Mouse (Mus musculus) CH12F3 (cell line): Measurements from ENCODE around the gene Dmxl2.

Source experiments
- in situ Hi-C: fragments of 300-500 bp; cut with MboI; formaldehyde crosslinking; loops from 2 replicates; pipeline ENCODE4 v1.14.3; 2020; ENCODE audit warnings: low sequenced_read_pairs

Gene Dmxl2

DNA sequence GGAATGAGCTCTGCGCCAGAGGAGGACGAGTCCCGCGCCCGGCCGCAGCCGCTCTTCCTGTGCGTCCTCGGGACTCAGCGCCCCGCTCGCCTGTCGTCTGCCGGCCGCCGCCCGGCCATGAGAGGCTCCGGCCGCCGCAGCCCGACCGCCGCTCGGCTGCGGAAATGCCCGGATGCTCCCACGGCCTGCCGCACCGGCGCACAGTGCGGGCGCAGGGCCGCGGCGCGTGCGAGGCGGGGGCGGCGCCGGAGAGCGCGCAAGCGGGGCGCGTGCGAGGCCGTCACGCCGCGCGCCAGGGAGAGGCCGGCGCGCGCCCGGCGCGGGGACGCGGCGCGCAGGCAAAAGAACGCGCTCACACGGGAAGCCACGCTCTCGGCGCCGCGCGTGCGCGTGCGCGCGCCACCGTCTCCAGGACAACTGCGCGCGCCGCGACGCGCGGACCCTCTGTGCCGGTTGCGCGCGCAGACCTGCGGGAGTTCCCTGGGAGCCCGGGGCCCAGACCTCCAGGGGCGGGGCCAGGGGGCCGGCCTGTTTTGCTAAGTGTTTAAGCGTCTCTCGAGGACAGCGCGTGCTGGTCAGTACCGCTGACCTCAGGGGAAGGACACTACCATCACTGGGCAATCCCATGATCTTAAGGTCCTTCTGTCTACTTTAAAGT lies at the start of gene Dmxl2:
TSS of gene Dmxl2 (minus strand) at position 174 of the 658 bp plus-strand sequence.
- in situ Hi-C loops = no loop called here

DNA sequence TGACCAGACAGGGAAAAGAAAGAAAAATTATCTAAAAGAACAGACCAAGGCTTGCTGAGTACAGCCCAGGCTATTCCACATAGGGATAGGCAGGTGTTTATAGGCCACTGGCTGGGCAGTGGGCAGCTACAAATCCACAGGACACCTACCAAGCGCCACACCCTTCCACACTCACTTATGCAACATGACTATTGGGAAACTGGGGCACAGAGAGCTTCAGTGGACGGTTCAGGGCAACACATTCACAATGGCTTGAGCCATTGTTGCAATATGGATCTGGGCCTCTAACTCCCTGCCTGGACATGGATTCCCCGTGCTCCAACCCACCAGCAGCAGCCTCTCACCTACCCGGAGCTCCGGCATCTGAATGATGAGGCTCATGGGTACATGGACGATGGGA lies 48.0 kb upstream of the Dmxl2 start:
- in situ Hi-C loops = no loop called here

DNA sequence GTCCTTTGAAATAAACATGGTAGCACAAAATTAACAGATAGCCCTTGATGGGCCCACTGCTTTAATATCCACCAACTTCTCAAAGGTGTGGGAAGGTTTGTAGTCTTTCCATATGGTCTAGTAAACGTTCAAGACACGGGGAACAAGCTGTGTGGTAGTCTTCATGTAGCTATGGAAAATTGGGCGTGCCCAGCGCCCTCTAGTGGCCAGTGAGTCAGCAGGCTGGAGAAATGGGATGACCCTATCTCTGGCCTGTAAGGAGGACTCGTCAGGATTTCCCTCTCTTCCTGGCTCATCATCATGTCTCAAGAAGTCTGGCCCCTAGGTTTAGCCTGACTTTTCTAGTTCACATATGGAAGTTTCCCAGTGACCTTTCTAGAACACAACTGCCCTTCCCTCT lies 46.1 kb upstream of the Dmxl2 start:
- in situ Hi-C loops = no loop called here

DNA sequence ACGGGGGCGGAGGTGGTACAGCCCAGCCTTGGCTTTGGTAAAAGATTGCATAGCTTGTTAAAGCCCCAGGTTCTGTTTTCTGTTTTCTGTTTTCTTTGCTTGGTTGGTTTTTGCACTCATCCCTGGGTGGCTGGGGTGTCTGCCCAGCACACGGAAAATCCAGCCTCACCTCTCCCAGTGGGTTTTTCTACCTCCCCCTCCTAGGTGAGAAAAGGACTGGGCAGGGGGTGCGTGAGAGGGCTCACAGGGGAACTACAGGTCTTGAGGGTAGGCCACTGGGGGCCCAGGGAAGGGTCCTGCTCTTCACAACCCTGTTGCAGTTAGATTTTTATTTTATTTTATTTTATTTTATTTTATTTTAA lies 43.5 kb upstream of the Dmxl2 start:
- in situ Hi-C loops = no loop called here

DNA sequence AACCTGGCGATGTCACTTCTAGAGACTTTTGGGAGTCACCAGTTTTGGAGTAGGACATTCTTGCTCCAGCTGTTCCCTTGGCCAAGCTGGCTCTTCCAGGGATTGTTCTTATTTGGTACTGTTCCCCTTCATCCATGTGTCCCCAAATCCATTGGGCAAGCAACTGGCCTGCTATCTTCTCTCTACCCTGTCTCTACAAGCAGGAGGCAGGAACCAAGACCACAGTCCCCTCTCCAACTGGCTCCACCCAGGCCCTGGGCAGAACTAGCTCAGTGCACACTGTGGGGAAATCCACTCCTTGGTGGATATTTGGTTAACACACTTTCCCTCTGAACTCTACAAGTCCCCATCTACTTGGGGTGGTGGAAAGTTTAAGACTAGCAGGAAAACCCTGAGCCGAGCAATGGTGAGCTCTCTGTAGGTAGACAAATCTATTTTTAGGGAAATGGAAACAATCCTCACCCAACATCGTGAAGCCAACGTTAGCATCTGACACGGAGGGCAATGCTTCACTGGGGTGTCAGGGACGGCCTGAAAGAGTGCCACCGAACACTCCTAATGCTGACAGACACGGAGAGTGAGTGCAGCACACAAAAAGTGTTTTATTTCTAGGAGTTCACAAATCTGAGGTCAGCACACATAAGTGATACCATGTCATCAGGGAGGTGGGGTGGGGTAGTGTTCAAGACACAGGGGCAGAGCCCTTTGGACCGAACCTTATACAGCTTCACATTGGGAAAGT lies 43.0 kb upstream of the Dmxl2 start:
- in situ Hi-C loops = no loop called here

DNA sequence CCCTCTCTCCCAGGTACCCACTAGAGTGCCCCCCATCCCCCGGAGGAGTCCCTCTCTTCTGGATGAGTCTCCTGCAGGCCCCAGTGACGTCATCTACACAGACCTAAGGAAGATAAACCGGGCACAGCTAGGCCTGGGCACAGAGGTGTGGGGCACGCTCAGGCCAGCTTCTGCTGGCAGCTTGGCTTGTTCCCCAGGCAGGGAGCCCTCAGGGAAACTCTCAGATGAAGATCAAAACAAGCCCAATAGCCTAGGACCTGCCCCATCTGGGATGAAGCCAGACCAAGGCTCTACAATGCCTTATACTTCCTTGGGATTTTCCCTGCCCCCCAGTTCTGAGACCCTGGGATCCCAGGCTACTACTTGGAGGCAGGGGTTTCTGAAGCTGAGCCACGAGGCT lies 39.4 kb upstream of the Dmxl2 start:
- in situ Hi-C loops = no loop called here

DNA sequence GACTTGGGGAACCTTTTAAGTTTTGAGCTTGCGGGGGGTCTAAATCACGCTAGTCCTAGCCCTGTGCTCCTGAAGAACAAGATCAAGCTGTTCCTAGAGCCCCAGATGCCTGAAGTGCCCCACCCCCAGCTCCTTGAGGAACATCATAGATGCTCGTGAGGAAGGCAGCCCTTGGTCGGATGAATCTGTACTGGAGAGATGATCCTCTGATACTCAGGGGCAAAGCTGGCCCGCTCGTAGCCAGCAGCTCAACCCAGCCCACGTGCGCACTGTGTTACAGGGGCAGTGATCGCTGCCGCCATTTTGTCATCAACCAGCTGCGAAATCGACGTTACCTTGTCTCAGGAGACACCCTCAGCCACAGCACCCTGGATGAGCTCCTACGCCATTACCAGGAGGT lies 37.3 kb upstream of the Dmxl2 start, which contains the start of gene Sh2d7:
TSS of gene Sh2d7 (plus strand) at position 301 of the 400 bp plus-strand sequence.
- in situ Hi-C loops = no loop called here

DNA sequence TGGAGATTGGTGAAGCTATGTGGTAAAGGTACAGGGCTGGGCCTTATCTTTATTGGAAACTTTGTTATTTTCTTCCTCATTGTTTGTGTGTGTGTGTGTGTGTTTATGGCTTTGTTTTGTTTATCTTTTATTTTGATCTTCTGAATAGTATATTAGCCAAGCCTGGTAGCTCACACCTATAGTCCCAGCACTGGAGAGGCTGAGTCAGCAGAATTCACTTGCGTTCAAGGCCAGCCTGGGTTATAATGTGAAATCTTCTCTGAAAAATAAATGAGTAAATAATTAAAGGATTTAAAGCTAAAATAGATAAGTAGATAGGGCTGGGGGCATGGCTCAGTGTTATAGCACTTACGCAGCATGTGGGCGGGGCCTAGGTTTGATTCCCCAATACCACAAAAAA lies 36.8 kb upstream of the Dmxl2 start:
- in situ Hi-C loops = no loop called here

DNA sequence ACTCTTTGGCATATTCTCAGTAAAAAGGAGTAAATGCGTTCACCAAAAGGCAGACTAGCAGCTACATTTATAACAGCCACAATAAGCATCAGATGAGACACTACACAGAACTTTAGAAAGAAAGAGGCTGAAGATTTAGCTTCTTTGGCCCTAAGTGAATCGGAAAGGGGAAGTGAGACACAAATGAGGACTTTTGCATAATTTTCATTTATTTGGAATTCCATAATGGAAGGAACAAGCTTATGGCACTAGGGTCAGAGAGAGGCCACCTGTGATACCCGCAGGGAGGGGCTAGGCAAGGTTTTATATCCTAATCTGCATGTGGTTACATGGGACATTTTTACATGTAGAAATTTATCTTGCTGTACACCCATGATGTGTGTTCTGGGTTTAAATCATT lies 36.1 kb upstream of the Dmxl2 start:
- in situ Hi-C loops = no loop called here

DNA sequence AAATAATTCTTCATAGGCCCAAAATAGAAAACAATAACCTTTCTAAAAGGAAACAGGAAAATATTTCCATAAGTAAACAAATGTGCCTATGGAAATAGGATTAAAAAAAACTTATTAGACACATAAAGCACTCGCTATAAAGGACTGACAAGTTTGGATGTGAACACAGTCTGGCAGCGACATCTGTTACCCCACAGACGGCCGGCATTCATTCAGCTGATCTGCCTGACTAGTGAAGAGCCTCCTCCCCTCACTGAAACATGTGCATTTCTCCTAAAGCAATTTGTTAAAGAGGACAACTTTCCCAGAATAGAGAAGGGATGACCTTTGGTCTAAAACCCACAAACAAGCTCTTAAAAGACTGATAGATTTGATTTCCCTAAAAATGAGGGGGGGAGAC lies 35.6 kb upstream of the Dmxl2 start:
- in situ Hi-C loops = no loop called here

DNA sequence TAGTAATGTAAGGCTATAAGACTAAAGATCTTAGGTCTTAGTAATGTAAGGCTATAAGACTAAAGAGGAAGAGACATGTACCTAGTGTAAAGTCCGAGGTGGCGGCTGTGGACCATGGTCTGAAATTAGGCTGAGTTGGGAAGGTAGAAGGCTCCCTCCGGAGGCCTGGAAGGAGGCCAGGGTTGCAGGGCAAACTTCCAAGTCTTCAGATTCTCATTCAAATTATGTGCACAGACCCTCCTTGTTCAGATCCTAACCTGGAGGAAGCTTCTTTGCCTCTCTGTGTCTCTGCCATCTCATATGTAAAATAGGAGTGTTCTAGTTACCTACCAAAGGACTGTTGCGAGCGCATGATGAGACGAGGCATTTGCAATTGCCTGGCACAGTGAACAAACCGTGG lies 34.8 kb upstream of the Dmxl2 start:
- in situ Hi-C loops = no loop called here

DNA sequence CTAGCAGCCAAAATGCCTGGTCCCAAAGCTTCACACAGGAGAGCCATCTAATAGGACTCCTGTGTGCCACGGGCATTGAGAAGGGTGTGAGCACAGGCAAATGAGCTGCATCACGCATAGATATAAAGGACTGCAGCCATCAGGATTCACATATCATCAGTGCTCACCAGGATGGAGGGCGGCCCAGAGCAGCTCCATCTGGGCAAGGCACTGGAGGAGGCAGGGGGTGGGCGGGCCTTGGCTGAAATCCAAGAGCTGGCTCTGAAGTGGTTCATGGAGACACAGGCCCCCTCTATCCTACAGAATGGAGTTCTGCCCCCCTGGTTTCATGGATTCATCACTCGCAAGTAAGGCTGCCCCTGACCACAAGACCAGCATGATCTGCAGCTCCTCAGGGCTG lies 32.5 kb upstream of the Dmxl2 start:
- in situ Hi-C loops = no loop called here

DNA sequence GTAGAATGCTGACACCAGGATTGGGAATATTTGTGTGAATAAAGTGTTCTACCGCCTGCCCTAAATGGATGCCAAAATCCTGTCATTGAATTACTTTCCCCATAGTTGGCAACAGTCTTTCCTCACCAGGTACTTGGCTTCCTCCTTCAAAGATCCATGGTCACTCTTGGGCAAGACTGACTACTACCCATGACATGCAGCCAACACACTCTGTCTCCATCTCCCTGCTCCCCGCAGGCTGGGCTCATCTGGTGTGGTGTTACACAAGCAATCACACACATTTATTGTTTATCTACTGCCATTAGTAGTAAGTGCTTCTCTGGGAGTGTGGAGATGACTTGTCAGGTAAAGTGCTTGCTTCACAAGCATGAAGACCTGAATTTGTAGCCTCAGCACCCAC lies 31.5 kb upstream of the Dmxl2 start:
- in situ Hi-C loops = no loop called here

DNA sequence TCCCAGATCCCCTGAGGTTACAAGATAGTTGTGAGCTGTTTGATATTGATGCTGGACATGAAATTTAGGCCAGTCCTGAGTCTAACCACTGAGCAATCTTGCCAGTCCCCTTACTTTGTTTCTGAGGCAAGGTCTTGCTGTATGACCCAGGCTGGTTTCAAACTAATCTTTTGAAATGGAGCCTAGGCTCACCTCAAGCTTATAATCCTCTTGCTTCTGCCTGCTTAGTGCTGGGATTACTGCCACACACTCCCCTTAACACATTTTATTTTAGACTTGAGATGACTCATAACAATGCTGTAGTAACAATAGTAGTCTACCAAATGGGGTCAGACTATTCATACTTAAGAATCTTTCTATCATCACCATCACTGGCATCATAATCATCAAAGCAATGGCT lies 30.0 kb upstream of the Dmxl2 start:
- in situ Hi-C loops = no loop called here

DNA sequence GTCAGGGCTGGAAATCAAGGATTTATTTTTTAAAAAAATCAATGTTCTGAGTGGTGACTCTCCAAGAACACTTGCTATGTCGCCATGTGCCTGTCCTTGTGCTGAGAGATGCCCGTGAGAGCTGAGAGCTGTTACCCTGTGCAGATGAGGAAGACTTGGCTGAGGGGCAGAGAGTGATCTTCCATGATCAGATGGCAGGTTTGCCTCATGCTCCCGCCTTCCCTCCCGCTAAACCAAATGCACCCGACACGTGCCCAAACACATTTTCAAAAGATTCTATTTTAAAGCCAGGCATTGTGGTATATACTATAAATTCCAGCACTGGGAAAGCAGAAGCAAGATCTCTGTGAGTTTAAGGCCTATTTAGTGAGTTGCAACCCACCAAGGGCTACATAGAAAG lies 29.4 kb upstream of the Dmxl2 start:
- in situ Hi-C loops = no loop called here

DNA sequence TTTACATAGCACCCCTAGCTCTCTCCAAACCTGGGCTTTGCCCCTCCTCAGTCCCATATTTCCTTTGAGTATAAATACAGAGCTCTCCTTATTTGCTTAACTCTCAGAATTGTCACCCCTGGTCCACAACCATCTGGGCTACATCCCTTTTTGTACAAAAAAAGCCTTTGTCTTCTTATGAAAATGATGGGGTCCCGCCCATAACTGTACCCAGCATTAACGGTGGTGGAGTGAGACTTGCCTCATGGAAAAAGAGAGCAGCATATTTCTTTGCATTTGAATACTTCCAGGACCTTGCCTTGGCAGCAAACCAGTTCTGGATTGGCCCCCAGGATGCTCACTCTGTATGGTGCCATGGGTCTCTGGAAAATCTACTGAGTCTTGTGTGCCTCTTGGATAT lies 28.5 kb upstream of the Dmxl2 start:
- in situ Hi-C loops = no loop called here

DNA sequence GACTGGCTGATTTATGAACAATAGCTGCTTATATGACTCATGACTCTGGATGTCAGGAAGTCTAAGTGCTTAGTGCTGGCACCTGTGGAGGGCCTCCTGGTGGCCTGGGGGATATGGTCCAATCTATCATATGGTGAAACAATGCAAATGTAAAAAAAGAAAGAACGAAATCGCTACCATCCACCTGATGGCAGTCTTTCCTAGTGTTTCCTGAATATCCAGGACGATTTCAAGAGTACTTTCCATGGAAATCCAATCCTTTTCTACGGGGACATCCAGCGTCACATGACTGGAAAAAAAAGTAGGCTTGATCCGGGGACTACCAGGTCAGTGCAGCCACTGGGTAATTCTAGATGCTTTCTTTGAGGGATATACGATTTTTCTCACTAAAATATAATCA lies 26.3 kb upstream of the Dmxl2 start:
- in situ Hi-C loops = no loop called here

DNA sequence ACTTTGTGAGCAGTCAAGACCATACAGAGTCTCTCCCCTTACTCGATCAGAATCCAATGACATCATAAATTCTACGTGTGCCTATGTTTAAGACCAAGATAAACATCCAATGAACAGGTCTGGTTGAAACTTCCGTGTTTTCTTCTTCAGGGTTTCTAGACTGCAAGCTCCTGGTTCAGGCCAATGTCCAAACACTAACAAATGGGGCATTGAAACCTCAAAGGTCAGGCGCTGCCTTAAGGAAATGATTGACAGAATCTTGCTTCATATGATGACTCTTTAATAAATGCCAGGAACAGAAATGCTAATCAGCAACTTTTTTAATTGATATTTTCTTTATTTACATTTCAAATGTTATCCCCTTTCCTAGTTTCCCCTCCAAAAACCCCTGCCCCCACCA lies 18.9 kb upstream of the Dmxl2 start:
- in situ Hi-C loops = no loop called here

DNA sequence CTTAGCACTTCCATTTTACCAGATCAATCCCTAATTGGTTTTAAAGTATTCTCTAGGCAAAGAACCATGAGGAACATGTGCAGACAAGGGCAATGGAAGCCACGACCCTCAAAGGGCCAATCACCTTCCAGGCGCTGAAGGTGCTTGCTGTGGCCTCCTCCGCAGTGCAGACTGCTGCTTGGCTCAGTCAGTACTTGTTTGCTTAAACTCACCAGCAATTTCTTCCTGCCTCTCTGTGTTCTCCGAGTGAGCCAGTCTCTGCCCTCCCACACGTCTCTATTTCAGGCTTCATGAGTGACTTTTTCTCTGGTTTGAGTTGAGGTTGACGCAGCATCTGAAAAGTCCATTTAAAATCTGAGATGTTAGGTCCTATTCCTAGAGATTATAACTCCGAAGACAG lies 17.5 kb upstream of the Dmxl2 start:
- in situ Hi-C loops = no loop called here

DNA sequence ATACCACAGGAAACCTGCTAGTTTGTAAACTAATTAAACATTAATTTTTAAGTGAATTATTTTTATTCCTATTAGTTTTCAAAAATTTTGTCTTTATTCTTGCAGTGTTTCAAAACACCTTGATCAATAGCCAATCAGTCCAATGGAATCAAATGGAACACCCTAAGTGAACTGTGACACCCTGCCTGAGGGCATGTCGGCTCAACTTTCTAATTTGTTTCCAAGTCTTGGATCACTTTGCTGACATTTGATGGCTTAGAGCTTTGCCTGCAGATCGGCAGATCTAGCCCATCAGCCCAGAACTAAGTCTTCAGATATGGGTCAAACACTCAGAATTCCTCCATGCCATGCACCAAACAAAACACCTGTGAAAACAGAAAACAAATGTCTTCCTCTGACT lies 14.6 kb upstream of the Dmxl2 start:
- in situ Hi-C loops = no loop called here

DNA sequence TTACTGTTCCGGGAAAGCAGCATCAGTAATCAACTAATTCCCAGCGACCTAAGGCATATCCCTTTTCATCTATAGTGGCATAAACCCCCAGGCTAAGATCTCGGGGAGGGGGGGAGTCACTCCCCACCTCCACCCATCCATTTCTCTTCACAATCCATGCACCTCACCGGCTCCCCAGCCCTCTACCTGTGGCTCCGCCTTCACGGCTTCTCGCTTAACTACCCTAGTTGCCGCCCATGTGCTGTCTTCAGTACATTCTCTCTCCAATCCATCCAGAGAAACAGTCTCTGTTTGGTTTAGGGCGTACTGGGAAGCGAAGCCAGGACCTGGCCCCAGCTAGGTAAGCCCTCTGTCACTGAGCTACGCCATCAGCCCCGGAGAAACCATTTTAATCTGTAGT lies 1.4 kb upstream of the Dmxl2 start:
- in situ Hi-C loops = no loop called here

DNA sequence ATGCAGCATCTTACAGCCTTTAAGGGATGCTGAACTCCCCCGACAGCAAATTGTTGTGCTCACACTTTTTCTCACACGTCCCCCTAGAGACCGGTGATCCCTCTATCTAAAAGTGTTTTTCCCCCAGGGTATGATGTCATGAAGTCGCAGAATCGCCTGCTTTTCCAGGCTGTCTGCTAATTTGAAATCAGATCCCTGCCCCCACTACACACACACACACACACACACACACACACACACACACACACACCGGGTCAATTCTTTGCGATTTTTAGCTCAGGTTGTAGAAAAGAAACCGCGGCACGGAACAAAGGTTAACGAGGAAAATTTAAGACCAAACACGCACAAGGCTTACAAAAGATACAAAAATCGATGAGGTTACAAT lies 677 bp upstream of the Dmxl2 start:
- in situ Hi-C loops = no loop called here
